Mouse (Mus musculus): ENCODE data around the gene Rnf128. TPM values are rescaled to one million over a fixed set of nuclear protein-coding genes. Genes with fewer than 3 reads are reported as not detected.
A peak's percentile ranks its signal among the peaks of the same experiment; 100 is the strongest.

Gene Rnf128
- polyA plus RNA-seq, 1 experiment from 2014 or later: 34.3 TPM

DNA sequence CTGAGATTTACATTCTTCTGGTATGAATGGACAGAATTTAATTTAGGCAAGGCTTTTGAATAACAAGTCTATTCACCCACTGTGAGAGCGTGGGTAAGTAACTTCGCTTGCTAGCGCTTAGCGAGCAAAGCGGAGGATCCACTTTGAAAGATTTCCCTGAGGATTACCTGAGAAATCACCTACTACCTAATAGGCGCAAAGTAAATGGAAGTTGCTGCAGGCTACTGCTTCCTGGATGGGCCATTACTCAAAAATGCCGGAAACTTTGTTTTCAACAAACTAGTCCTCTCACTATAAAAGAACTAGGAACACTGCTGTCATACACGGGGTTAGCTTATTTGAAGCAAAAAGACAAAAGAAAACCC lies 121.3 kb downstream of the Rnf128 start:
- no peaks in the 10 kb centered on the region for H3K27me3 ChIP-seq (ENCODE audit: control insufficient read depth, insufficient read depth, low read length)
- peak overlapping the region; percentile 60 to 68; a peak in 3 of 4 replicates for H3K4me3 ChIP-seq (ENCODE audit: control insufficient read depth in 1 of 2, insufficient read depth in 1 of 2, low read depth in 1 of 2, low read length in 2 of 2)
- H3K36me3 ChIP-seq (ENCODE audit: control insufficient read depth, insufficient read depth, low read length): no peaks in the 10 kb centered on the region
- no peak overlapping the region; a peak in 1 of 4 replicates for H3K27ac ChIP-seq (replicated peaks in 1 of 2; ENCODE audit: control insufficient read depth in 1 of 2, insufficient read depth in 1 of 2, low read depth in 2 of 2, low read length in 2 of 2)
- peak overlapping the region; percentile 63 for H3K4me2 ChIP-seq (ENCODE audit: low read length)
- peak overlapping the region; percentile 76 for H3K9ac ChIP-seq (ENCODE audit: low read length)
- no peaks in the 10 kb centered on the region for H3K4me1 ChIP-seq (ENCODE audit: control insufficient read depth in 2 of 2, insufficient read depth in 2 of 2, low read length in 2 of 2)
- no peaks in the 10 kb centered on the region for H3K9me3 ChIP-seq (ENCODE audit: control insufficient read depth, low read length)
- WGBS: 18% methylated on average over 8 of the region's 8 CpGs
- ATAC-seq (ENCODE audit: insufficient number of reproducible peaks, insufficient read depth, low FRiP score, low read depth): peak; percentile 37; the same call in 1 of the 2 replicates

DNA sequence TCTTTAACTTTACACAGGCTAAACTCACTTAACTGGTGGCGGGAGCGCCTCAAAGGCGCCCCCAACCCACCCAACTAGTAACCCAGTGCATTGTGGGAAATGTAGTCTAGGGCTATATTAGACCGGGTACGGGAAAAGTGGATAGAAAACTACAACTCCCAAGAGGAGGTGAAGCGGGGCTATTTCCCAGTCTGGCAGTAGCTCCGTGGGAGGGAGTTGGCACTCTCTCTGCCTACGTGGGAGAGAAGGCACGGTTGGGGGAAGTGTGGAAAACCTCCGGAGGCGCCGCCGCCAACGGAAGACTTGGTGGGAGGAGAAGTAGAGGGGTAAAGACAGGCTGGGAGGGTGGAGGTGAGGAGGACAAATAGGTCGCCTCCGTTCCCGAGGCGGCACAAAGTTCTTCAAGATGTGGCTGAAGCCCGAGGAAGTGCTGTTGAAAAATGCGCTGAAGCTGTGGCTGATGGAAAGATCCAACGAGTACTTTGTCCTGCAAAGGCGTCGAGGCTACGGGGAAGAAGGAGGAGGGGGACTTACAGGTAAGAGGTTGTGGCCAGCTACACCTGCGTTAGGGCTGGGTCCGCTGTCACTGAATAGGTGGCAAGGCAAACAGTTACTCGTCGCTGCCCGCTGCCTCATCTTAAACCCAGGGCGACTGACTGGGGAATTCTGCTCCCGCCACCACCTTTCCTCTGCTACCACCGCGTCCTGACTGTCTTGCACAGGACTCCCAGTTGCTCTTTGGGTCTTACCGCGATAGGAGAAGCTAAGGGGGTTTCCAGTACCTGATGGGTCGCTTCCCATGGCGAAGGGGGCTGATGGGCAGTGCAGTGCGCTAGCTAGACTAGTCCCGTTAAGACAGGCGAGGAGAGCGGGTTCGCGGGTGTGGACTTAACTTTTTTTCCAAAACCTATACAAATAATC lies 121.9 kb downstream of the Rnf128 start, which contains the start of gene Tbc1d8b:
TSS of gene Tbc1d8b (plus strand) at position 222 of the 921 bp plus-strand sequence.
- WGBS: 14% methylated on average over 41 of the region's 43 CpGs
- peak within 1 kb of the TSS; percentile 76 for H3K9ac ChIP-seq (ENCODE audit: low read length)
- peak; percentile 95 for ATAC-seq (ENCODE audit: insufficient number of reproducible peaks, insufficient read depth, low FRiP score, low read depth)
- peak within 1 kb of the TSS; percentile 23 to 37; a peak in 3 of 4 replicates for H3K27ac ChIP-seq (replicated peaks in 1 of 2; ENCODE audit: control insufficient read depth in 1 of 2, insufficient read depth in 1 of 2, low read depth in 2 of 2, low read length in 2 of 2)
- no peaks in the 10 kb centered on the region for H3K4me1 ChIP-seq (ENCODE audit: control insufficient read depth in 2 of 2, insufficient read depth in 2 of 2, low read length in 2 of 2)
- peak within 1 kb of the TSS; percentile 64 for H3K4me2 ChIP-seq (ENCODE audit: low read length)
- H3K36me3 ChIP-seq (ENCODE audit: control insufficient read depth, insufficient read depth, low read length): no peaks in the 10 kb centered on the region
- H3K27me3 ChIP-seq (ENCODE audit: control insufficient read depth, insufficient read depth, low read length): no peaks in the 10 kb centered on the region
- H3K4me3 ChIP-seq (ENCODE audit: control insufficient read depth in 1 of 2, insufficient read depth in 1 of 2, low read depth in 1 of 2, low read length in 2 of 2): peak within 1 kb of the TSS; percentile 60 to 68
- no peaks in the 10 kb centered on the region for H3K9me3 ChIP-seq (ENCODE audit: control insufficient read depth, low read length)

DNA sequence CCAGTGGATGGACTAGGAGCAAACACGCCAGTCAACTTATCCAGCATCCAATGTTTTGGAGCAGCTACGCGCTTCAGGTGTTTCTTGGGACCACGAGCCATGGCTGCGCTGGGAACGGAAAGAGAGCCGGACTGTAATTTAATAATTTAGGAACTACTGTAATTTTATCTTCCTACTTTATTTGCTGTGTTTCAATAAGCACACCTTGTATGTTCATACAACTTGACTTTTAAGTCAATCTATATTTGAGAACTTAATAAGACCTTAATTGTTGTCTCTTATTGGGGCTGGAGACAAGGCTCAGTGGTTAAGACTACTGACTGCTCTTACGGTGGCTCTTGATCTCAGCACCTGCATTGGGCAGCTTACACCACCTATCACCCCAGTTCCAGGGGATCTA lies 151.3 kb downstream of the Rnf128 start, which contains the start of gene Gm15013:
TSS of gene Gm15013 (minus strand) at position 101 of the 400 bp plus-strand sequence.
- Histone ChIP-seq H3K27me3 (ENCODE audit: control insufficient read depth, insufficient read depth, low read length) (no peaks in the 10 kb centered on the region), H3K27ac (replicated peaks in 1 of 2; ENCODE audit: control insufficient read depth in 1 of 2, insufficient read depth in 1 of 2, low read depth in 2 of 2, low read length in 2 of 2) (no peak within 1 kb of the TSS), H3K4me2 (ENCODE audit: low read length) (no peak within 1 kb of the TSS), H3K9ac (ENCODE audit: low read length) (no peak within 1 kb of the TSS), H3K4me3 (ENCODE audit: control insufficient read depth in 1 of 2, insufficient read depth in 1 of 2, low read depth in 1 of 2, low read length in 2 of 2) (no peak within 1 kb of the TSS), H3K9me3 (ENCODE audit: control insufficient read depth, low read length) (no peaks in the 10 kb centered on the region), H3K4me1 (ENCODE audit: control insufficient read depth in 2 of 2, insufficient read depth in 2 of 2, low read length in 2 of 2) (no peaks in the 10 kb centered on the region), H3K36me3 (ENCODE audit: control insufficient read depth, insufficient read depth, low read length) (0 out of 2 replicates have a peak, but pooled peaks cover 4% of the 10 kb centered on the region)
- no peak for ATAC-seq (ENCODE audit: insufficient number of reproducible peaks, insufficient read depth, low FRiP score, low read depth)
- WGBS: 95% methylated on average over 8 of the region's 8 CpGs

DNA sequence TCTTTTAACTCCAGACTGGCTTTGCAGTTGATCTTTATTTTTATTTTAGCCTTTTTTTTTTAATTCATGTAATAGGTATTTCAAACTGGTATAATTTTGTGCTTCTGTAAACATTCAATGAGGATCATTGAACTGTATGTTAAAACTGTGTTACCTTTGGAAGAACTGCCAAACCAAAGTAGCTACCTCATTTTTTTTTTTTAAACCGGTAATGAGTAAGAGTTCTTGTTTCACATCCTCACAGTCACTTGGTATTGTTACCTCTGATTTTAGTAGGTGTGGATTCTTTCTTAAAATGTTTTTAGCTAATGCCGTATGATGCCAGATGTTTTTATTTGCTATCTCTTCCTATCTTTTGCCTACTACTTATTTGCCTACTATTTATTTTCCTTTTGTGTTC lies 159.2 kb downstream of the Rnf128 start:
- no peak overlapping the region for H3K9ac ChIP-seq (ENCODE audit: low read length)
- H3K36me3 ChIP-seq (ENCODE audit: control insufficient read depth, insufficient read depth, low read length): peaks cover 6% of the 10 kb centered on the region; the same call in 1 of the 2 replicates
- H3K27me3 ChIP-seq (ENCODE audit: control insufficient read depth, insufficient read depth, low read length): no peaks in the 10 kb centered on the region
- 83% methylated on average over 2 of the region's 2 CpGs for WGBS
- no peak for ATAC-seq (ENCODE audit: insufficient number of reproducible peaks, insufficient read depth, low FRiP score, low read depth)
- no peak overlapping the region for H3K27ac ChIP-seq (replicated peaks in 1 of 2; ENCODE audit: control insufficient read depth in 1 of 2, insufficient read depth in 1 of 2, low read depth in 2 of 2, low read length in 2 of 2)
- H3K4me2 ChIP-seq (ENCODE audit: low read length): no peak overlapping the region
- no peak overlapping the region for H3K4me3 ChIP-seq (ENCODE audit: control insufficient read depth in 1 of 2, insufficient read depth in 1 of 2, low read depth in 1 of 2, low read length in 2 of 2)
- H3K9me3 ChIP-seq (ENCODE audit: control insufficient read depth, low read length): no peaks in the 10 kb centered on the region
- H3K4me1 ChIP-seq (ENCODE audit: control insufficient read depth in 2 of 2, insufficient read depth in 2 of 2, low read length in 2 of 2): no peaks in the 10 kb centered on the region

Other genes with a start within 250 kb of the Rnf128 start
- 0.28 TPM in 1 of 2 replicates, not detected in the other for gene Trap1a, start 229.6 kb upstream of the Rnf128 start, polyA plus RNA-seq (2014; fragmentation: Nextera tagmentation; extraction: Ambion mirVana)
- 1.2 and 1.4 TPM in 2 replicates for gene D330045A20Rik, start 82.9 kb upstream of the Rnf128 start, polyA plus RNA-seq (2014; fragmentation: Nextera tagmentation; extraction: Ambion mirVana)
- gene Tbc1d8b, start 121.7 kb downstream of the Rnf128 start, polyA plus RNA-seq (2014; fragmentation: Nextera tagmentation; extraction: Ambion mirVana): 2.1 and 2.7 TPM in 2 replicates
- 0.45 TPM in 1 of 2 replicates, not detected in the other for gene Gm15013, start 151.2 kb downstream of the Rnf128 start, polyA plus RNA-seq (2014; fragmentation: Nextera tagmentation; extraction: Ambion mirVana)
- not detected in 2 replicates for gene Ripply1, start 219.0 kb downstream of the Rnf128 start, polyA plus RNA-seq (2014; fragmentation: Nextera tagmentation; extraction: Ambion mirVana)
- gene Cldn2, start 237.5 kb downstream of the Rnf128 start, polyA plus RNA-seq (2014; fragmentation: Nextera tagmentation; extraction: Ambion mirVana): 0.09 TPM in 1 of 2 replicates, not detected in the other

All from heart, embryonic 14.5 days (tissue).